Mouse (Mus musculus) induced T-regulatory cell, adult 2 months (primary cell): ENCODE measurements around the gene Jsrp1.

Experiments used
- DNase-seq: peaks from one replicate; pipeline ENCODE4 v3.0.0-alpha.2; 2012; ENCODE audit warnings: low read depth

The Jsrp1 gene

DNA sequence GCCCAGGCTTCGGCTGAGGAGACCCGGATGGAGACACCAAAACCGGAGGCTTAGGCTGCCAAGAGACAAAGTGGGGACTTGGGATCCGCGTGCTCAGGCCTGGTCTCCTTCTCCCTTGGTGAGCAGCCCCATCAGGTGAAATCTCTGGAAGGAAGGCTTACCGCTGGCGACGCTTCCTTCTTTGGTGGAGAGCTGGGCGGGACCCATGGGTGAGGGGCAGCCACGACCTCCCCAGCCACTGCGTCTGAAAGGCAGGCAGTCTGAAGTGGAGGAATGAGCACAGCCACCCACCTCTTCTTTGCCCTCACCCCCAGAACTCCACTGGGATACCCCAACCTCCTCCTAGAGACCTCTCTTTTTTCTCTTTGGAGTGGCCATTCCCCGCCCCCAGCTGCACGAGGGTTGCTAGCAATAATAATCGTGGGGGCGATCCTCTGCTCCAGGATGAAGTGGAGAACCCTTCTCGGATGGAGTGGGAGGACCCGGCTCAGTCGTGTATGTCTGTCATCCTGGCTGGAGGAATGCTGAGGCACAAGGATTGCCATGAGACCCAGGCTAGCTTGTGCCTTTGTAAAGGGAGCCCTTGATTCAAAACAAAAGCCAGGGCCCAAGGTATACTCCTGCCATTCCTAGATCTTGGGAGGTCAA, 4.2 kb downstream of the Jsrp1 start:
- no peak for DNase-seq

DNA sequence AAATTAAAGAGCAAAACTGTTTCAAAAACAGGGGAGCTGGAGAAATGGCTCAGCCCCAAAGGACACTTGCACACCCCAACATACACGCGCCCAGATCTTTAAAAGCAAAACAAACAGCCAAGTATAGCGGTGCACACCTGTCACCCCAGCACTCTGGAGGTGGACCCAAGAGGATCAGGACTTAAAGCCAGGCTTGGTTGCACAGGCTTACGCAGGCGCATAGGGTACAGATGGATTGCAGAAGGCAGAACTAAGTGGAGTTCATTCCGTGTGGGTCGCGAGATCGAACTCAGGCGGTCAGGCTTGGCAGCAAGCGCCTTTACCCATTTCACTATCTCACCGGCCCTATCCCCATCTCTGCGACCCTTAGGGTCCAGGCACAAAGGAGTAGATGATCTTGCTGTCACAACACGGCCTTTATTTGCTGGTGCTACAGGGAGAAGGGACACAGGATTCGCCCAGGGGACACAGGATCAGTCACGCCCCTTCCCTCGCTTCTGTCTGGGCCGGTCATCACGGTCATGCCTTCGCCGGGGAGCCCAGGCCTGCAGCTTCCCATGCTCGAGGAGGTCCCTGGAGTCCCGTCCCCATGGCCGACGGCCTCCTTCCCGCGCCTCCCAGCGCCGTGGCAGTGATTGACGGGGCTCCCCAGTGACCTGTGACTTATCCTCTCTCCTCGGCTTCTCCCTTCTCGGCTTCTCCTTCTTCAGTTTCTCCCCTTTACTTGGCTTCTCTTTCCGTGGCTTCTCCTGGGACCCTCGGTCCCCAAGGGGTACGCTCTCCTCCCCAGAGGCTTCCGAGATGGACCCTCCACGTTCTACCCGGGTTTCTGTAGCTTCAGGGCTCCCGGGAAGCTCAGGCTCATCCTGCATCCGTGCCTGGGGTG, 5.0 kb downstream of the Jsrp1 start:
- no peak for DNase-seq

DNA sequence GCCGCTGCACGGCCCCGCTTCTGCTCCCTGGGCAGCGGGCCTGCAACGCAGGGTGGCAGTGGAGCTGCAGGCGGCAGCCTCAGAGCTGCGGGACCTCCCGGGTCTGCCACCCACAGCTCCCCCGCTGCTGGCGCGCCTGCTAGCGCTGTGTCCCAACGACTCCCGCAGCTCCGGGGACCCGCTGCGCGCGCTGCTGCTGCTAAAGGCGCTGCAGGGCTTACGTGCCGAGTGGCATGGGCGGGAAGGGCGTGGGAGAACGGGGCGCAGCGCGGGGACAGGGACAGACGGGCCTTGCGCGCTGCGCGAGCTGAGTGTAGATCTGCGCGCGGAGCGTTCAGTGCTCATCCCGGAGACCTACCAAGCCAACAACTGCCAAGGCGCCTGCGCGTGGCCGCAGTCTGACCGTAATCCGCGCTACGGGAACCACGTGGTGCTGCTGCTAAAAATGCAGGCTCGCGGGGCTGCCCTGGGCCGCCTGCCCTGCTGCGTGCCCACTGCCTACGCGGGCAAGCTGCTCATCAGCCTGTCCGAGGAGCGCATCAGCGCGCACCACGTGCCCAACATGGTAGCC, 6.2 kb downstream of the Jsrp1 start:
- peak; percentile 70 for DNase-seq

DNA sequence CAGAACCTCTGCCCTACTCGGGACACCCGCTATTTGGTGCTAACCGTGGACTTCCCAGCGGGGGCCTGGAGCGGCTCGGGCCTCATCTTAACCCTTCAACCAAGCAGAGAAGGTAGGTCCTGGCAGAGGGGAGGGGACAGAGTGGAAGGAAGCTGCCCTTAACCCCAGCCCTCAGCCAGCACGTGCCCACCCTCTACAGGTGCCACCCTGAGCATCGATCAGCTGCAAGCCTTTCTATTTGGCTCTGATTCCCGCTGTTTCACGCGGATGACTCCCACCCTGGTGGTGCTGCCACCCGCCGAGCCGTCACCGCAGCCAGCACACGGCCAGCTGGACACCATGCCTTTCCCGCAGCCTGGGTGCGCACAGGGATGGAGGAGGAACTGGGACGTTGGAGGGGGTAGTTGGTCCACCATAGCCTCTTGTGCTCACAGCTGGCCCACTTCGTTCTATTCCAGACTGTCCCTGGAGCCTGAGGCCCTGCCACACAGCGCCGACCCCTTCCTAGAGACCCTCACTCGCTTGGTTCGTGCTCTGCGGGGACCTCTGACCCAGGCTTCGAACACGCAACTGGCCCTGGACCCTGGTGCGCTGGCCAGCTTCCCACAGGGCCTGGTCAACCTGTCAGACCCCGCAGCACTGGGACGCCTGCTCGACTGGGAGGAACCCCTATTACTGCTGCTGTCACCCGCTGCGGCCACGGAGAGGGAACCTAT, 6.8 kb downstream of the Jsrp1 start:
- no peak for DNase-seq

DNA sequence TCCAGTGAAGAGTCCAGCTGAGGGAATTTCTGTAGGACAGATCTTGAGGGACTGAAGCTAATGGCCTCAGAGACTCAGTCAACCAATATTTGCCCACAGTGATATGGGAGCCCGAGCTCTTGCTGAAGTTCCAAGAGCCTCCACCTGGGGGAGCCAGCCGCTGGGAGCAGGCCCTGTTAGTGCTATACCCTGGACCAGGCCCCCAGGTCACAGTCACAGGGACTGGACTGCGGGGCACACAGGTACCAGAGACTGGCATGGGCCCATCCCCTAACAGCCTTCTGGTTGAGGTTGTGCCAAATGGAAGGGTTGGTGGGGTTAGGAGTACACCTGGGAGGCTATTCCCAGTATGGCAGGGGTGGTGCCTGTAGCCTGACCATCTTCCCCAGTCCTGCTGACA, 7.4 kb downstream of the Jsrp1 start:
- DNase-seq = peak; percentile 79

DNA sequence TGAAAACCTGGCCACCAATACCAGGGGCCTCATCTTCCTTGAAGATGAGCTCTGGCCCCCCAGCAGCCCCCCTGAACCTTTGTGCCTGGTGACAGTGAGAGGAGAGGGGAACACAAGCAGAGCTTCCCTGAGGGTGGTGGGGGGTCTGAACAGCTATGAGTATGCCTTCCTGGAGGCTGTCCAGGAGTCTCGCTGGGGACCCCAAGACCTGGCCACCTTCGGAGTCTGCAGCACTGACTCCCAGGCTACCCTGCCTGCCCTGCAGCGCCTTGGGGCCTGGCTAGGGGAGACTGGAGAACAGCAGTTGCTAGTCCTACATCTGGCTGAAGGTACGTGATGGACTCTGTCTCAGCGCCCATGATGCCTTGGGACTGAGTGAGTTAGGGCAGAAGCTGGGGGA, 8.0 kb downstream of the Jsrp1 start:
- no peak for DNase-seq

DNA sequence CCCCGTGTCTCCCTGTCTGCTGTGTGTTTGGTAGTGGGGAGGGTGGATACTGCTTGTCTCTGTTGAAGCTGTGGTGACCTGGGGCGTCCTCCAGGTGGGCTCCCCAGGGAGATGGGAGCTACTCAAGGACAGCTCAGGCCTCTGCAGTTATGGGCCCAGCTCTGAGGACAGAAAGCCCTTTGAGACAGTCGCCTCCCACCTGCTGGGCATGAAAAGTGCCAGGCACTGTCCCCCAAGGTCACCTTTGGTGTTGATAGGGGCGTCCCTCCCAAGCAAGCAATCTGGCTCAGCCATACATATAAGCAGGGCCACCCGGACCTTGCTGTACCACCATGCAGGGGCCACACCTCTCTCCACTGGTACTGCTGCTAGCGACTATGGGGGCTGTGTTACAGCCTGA, 8.4 kb downstream of the Jsrp1 start, which contains the start of gene Amh:
TSS of gene Amh (plus strand) at position 328 of the 400 bp plus-strand sequence.
- no peak for DNase-seq

DNA sequence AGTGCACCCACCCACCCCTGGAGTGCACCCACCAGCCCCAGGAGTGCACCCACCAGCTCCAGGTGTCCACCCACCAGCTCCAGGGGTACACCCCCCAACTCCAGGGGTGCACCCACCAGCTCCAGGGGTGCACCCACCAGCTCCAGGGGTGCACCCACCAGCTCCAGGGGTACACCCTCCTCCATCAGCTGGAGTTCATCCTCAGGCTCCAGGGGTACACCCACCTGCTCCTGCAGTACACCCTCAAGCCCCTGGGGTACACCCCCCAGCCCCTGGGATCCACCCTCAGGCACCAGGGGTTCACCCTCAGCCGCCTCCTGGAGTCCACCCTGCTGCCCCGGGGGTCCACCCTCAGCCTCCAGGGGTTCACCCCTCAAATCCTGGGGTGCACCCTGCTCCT, 9.0 kb downstream of the Jsrp1 start:
- no peak for DNase-seq

DNA sequence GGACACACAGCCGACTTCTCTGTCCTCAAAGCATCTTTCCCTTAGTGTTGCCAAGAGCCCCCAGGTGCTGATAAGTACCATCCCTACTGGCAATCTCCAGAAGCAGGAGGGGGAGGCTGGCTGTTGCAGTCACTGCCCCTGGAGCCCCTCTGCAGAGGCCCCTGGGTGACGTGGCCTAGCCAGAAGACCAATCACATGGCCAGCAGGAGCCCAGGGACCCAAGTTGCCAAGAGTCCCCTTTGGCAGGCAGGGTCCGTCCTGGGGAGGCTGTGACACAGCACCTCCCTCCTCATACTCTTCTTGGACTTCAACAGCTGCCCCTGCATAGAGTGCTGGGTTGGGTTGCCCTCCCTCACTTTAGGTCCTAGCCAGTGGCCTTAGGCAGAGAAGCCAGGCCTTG, 10.3 kb downstream of the Jsrp1 start:
- no peak for DNase-seq

DNA sequence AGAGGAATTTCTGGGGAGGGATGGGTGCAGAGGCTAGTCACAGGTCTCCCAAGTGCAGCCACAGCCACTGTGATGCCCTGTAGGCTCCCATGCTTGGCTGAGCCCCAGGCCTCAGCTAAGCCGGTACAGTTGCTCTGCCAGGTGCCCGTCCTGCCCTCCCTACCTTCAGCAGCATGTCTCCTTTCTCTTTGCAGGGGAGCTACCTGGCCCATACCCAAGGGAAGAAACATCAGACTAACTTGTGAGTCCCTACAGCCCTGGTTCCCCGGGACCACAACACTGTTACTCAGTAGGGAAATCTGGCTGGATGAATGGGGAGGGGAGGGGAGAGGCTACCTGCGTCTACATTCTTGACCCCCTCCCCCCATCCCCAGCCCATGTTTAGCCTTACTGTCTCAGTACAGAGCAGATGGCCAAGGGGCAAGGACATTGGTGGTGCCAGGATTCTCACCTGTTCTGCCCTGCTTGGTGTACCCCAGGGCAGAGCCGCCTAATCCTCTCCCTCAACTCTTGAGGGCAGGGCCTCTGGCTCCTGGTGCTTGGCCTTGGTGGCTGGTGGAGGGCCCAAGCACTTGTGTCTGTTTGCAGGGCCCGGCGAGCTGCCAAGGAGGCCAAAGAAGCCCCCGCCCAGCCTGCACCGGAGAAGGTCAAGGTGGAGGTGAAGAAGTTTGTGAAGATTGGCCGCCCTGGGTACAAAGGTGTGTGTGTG, 10.9 kb downstream of the Jsrp1 start:
- no peak for DNase-seq

DNA sequence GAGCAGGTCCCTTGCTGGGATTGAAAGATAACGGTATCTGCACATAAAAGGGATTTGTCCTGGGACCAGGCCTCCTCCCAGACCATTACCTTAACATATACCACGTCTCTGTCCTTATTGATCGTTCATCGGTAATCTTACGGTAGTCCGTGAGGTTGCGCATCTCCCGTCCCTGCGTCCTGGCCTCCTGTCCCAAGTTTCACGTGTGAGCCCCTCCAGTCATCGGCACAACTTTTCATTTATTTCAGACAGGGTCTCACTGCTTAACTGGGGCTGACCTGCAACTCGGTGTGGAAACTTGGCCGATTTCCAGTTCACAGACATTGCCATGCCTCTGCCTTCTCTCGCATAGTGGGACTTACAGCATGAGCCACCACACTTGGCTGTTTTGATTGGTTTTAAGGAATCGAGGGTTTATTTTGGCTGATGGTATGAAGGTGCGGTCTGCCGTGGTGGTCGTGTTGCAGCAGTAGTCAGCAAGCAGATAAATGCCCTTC, 14.2 kb downstream of the Jsrp1 start:
- DNase-seq = no peak

DNA sequence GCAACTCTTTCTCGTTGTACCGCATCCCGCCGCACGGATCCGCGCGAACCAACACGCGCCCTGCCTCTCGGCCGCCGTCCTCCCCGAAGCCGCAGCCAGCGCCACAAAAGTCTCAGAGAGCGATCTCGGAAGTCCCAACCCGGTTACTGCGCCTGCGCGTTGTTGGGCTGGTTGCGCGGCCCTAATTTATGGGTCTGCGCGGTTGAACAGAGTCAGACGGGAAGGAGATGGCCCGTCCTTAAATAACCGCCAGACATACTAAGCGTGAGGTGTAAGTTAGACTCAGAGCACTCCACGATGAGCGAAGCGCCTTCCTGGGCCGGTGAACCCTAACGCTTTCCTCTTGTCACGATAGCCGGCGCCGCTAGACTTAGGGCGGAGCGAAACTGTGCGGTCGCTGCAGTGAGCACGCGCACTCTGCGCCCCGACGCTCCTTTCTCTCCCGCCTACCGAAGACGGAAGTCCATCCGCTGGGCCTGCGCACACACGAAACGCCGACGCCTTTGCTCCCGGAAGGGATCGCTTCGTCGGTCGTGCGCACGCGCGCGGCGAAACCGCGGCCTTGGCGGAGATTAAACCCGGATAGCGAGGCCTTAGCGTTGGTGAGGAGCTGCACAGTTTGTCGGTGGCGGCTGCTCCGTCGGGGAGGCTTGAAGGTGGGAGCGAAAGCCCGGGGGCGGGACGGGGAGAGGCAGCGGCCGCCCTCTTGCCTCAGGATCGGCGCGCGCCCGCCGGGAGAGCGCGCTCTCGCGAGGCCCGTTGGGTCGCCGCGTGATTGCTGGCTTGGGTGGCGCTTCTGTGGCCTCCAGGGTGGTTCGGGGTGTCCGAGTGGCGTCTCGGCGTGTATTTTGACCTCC, 14.9 kb downstream of the Jsrp1 start, which contains the start of the genes Sf3a2 and Plekhj1:
TSS of gene Sf3a2 (plus strand) at position 49 of the 857 bp plus-strand sequence.
TSS of gene Plekhj1 (minus strand) at position 477 of the 857 bp plus-strand sequence.
- peak; percentile 99 for DNase-seq

DNA sequence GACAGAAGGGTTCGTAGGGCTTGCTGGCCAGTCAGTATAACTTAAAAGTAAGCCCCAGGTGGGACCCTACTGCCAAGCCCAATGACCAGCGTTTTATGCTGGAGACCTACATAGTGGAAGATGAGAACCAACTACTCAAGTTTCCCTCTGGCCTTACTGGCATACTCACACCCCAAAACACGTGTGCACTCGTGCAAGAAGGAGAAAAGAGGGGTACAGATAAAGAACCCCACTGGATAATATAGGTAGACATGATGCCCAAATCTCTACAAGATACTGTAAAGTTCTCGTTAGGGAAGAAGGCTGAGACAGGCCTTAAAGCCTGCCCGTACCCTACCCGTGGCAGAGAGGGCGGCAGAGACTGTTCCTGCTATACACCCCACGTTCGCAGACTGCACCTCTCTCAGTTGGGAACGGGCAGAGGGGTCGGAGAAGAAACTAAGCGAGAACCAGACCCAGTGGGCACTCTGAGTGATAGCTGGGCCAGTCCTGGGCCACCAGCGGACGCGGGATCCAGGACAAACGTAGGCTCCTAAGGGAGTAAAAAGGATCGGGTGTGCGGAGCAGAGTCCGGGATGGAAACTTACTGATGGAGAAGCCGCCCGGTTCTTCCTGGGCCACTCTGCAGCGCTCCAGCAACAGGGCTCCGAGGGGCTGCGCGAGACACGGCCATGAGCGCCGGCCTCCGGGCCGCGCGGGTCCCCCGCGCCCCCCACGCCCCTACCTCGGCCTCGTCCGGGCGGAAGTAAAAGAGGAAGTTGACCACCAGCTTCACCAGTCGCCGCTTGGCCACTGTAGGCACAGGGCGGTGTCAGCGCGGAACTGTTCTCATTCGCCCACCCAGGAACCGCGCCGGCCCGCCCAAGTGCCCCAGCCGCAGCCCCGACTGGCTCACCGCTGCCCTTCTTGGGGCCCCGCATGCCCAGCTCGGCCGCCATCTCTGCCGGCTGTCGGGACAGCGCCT, 15.8 kb downstream of the Jsrp1 start:
- peak; percentile 46 for DNase-seq

DNA sequence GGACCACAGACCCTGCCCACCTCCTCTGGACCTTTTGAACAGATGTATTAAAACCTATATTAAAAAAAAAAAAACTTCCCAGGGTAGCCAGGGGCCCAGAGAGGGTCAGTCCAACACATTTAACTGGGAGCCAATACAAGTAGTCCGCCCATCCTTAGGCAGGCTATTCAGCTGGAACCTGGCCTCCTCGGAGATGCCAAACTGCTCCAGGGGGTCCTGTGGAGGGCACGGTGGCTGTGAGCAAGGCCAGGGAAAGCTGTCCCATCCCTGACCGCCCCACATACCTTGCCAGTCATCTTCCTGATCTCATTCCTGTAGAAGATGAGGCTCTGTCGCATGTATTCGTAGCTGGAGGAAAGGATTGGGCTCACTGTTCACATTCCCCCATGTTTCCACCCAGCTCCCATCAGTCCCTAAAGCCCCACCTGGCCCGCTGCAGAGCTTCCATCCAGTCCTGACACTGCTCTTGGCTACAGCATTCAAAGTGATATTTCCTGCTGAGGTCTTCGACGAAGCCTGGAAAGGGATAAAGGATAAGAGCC, 16.9 kb downstream of the Jsrp1 start:
- no peak for DNase-seq

DNA sequence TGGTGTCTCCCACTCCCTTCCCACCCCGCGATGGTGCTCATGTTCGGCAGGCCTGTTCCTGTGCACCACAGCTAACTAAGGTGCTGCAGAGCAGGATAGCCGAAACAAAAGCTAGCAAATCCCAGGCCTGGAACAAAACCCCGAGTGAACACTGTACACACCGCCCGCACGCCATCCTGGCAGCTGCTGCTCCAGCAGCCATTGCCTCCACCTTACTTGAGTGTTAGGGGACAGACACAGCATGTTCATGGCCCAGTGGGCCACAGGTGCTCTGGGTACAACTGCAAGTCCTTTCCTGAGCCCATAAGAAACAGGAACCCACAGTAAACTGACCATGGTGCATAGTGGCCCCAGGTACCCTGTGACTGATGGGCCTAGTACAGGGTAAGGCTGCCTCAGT, 18.5 kb downstream of the Jsrp1 start:
- DNase-seq = no peak

DNA sequence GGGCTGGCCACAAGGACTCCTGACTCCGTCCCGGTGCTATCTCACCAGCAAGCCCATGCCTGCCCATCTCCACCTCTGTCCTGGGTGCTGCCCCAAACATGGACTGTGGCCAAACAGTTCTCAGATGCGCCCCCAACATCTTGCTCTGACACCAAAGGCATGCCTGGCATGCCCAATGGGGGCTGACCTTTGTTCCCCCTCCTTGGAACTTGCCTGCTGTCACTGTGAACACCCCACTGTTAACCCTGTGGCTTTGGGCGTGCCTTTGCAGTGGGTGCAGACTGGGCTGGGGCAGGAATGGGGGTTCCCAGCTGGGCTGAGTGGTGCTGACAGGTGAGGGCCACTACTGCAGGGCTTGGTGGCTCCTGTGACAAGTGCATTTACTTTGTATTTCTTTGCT, 19.5 kb downstream of the Jsrp1 start:
- DNase-seq = no peak

DNA sequence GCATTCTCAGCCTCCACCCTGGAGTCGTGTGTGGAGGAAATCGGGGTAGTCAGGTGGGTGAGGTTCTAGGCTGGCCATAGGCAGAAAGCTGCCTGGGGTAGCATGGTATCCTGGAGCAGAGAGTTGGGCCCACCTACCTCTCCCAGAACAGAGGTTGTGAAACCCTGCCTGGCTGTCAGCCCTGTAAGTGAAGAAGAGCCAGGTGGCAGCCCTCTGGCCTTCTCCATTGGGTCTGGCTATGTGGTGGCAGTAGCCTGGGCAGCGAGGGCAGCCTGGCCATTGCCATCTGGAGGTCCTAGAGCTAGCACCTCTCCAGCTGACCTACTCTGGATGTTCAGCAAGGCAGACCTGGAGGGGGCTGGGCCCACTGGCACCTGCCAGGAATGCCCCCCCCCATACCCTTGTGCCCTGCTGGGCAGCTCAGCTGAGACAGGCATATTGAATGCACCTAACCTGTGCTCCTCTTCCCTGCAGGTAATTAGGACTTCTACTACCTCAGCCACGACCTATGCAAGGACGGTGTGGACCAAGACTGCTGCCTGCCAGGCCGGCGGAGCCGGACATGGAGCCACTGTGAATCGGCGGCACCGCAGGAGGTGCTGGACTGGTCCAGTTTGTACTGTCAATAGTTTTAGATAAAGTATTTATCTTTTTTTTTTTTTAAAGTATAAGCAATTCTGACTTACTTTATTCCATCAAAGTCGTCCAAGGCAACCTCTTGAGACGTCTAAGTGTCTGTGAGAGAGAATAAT, 20.1 kb downstream of the Jsrp1 start:
- DNase-seq = no peak
